Mouse (Mus musculus) kidney, postnatal 0 days (tissue): ENCODE measurements around the gene Cox10. TPM values are rescaled to one million over a fixed set of nuclear protein-coding genes. Genes with fewer than 3 reads are reported as not detected.
A peak's percentile ranks its signal among the peaks of the same experiment; 100 is the strongest.

Experiments
- ATAC-seq: fragments of 200-750 bp; cut with Nextera tagmentation; replicated peaks from 2 replicates; pipeline ENCODE4 v1.8.0; 2017; ENCODE audit warnings: low read depth, moderate number of reproducible peaks, moderate TSS enrichment, moderate library complexity; ENCODE audit not compliant: low FRiP score
- DNase-seq: peaks from one replicate; pipeline ENCODE4 v3.0.0-alpha.2; 2016; ENCODE audit warnings: low spot score
- H3K27ac ChIP-seq: fragments of 300-500 bp; sonication (generic); 2 replicates; pipeline ENCODE4 v1.5.1; 2014; ENCODE audit warnings: mild to moderate bottlenecking
- H3K27me3 ChIP-seq: fragments of 300-500 bp; sonication (generic); 2 replicates; pipeline ENCODE4 v1.6.1; 2014; ENCODE audit warnings: low read length, mixed read lengths; ENCODE audit not compliant: insufficient read depth
- H3K36me3 ChIP-seq: fragments of 300-500 bp; sonication (generic); 2 replicates; pipeline ENCODE4 v1.6.1; 2014; ENCODE audit warnings: low read length, mixed read lengths; ENCODE audit not compliant: insufficient read depth
- H3K4me1 ChIP-seq: fragments of 300-500 bp; sonication (generic); replicated peaks from 2 replicates; pipeline ENCODE4 v1.6.1; 2014; ENCODE audit warnings: antibody characterized with exemption, low read length, mixed read lengths; ENCODE audit not compliant: insufficient read depth
- H3K4me2 ChIP-seq: fragments of 300-500 bp; sonication (generic); 2 replicates; pipeline ENCODE4 v1.6.1; 2014; ENCODE audit warnings: mild to moderate bottlenecking, low read length, moderate library complexity, mixed read lengths
- H3K4me3 ChIP-seq: fragments of 300-500 bp; sonication (generic); replicated peaks from 2 replicates; pipeline ENCODE4 v1.5.1; 2014; ENCODE audit warnings: low read depth, low read length
- H3K9ac ChIP-seq: fragments of 300-500 bp; sonication (generic); 2 replicates; pipeline ENCODE4 v1.6.1; 2014; ENCODE audit warnings: low read depth, low read length
- H3K9me3 ChIP-seq: fragments of 300-500 bp; sonication (generic); replicated peaks from 2 replicates; pipeline ENCODE4 v1.6.1; 2016; ENCODE audit warnings: low read length, inconsistent platforms, mixed read lengths
- CTCF ChIP-seq: IDR thresholded peaks from 2 replicates; pipeline ENCODE4 v1.5.1; 2016; ENCODE audit warnings: antibody characterized with exemption, low read depth, mild to moderate bottlenecking, moderate library complexity
- WGBS: fragments of 180-500 bp; shearing (Covaris S2); extraction: QIAGEN DNeasy Blood & Tissue Kit; methylation state at CpG from one replicate; pipeline ENCODE4 v1.1.7; 2014; 5-methylcytosine and 5-hydroxymethylcytosine counted together
- polyA plus RNA-seq: library from polyadenylated mRNA; unstranded; fragments of >200 nt; fragmentation: Nextera tagmentation; extraction: Ambion mirVana; gene quantifications from 2 replicates; pipeline ENCODE4 v1.2.1, GENCODE M21; 2015

The Cox10 gene
- polyA plus RNA-seq, 1 experiment from 2014 or later: 26.8 TPM

DNA sequence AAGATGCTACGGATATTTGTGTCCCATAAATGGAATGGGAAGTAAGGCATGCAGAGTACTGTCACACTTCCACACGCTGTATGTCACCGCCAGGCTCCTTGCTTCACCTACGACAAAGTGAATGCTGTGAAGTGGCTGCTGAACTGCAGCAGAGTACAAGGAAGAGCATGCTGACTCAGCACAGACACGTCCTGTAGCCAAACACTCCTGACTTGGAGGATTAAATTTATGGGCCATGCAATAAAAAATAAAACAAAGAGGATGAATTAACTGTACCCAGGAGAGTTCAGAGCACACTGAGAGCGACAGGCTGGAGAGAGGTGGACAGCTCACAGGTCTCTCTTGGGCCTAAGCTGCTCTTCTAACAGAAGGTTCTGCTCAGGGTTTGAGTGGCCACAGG, 79.8 kb downstream of the Cox10 start:
- peak; percentile 51 for DNase-seq
- no peak overlapping the region for H3K9ac ChIP-seq
- no peaks in the 10 kb centered on the region for H3K9me3 ChIP-seq
- H3K4me3 ChIP-seq: no peak overlapping the region
- ATAC-seq: no peak
- no peaks in the 10 kb centered on the region for H3K27me3 ChIP-seq
- H3K4me2 ChIP-seq: no peak overlapping the region
- H3K36me3 ChIP-seq: no peaks in the 10 kb centered on the region
- TF ChIP-seq CTCF: no peak
- H3K4me1 ChIP-seq: 0 out of 2 replicates have a peak, but pooled peaks cover 10% of the 10 kb centered on the region
- H3K27ac ChIP-seq: 0 out of 2 replicates have a peak overlapping the region, but pooled peaks have one; percentile 1
- 30% methylated on average over 6 of the region's 6 CpGs for WGBS

DNA sequence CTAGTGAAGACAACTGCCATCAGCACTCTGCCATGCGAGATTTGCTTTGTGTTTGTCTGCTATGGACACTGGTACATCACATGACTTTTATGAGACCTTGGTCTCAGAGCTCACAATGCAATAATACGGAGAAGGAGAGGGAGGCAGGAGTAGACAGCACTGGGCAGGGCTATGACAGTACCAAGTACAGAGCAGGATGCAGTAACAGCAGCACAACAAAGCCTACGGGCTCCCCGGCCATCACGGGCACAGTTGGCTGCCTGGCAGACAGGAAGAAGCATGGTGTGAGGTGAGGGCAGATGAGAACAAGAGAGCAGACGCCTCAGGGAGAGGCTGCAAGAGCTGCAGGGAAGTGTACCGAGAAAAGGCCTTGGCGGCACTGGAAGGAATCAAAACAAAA, 87.3 kb downstream of the Cox10 start:
- Histone ChIP-seq H3K36me3 (no peaks in the 10 kb centered on the region), H3K4me3 (no peak overlapping the region), H3K27ac (no peak overlapping the region), H3K4me1 (peaks cover 8% of the 10 kb centered on the region; the same call in 1 of the 2 replicates), H3K4me2 (no peak overlapping the region), H3K27me3 (no peaks in the 10 kb centered on the region), H3K9ac (no peak overlapping the region), H3K9me3 (no peaks in the 10 kb centered on the region)
- DNase-seq (no peak), ATAC-seq (no peak)
- TF ChIP-seq CTCF: no peak
- 70% methylated on average over 8 of the region's 8 CpGs for WGBS

DNA sequence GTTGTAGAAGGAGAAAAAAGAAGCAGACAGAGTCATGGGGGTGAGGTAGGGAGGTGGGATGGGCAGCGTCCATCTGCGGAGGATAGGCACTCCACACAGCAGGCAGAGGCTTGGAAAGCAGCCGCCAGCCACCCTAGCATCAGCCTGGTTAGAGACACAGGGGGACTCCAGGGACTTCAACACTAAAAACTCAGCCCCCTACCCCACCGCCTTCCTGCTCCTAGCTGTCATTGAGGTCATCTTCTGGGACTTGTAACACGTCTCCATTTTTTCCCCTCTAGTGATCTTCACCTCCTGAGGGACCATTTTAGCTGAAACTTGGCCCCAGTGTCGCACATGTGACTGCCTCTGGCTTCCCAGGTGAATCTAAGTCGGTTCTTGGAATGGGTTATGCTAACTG, 88.5 kb downstream of the Cox10 start:
- no peak overlapping the region for H3K4me3 ChIP-seq
- H3K4me1 ChIP-seq: peaks cover 8% of the 10 kb centered on the region; the same call in 1 of the 2 replicates
- no peak for DNase-seq
- WGBS: 86% methylated on average over 7 of the region's 7 CpGs
- no peak for ATAC-seq
- H3K27ac ChIP-seq: no peak overlapping the region
- no peaks in the 10 kb centered on the region for H3K36me3 ChIP-seq
- TF ChIP-seq CTCF: no peak
- no peaks in the 10 kb centered on the region for H3K27me3 ChIP-seq
- H3K9me3 ChIP-seq: no peaks in the 10 kb centered on the region
- no peak overlapping the region for H3K4me2 ChIP-seq
- H3K9ac ChIP-seq: no peak overlapping the region

DNA sequence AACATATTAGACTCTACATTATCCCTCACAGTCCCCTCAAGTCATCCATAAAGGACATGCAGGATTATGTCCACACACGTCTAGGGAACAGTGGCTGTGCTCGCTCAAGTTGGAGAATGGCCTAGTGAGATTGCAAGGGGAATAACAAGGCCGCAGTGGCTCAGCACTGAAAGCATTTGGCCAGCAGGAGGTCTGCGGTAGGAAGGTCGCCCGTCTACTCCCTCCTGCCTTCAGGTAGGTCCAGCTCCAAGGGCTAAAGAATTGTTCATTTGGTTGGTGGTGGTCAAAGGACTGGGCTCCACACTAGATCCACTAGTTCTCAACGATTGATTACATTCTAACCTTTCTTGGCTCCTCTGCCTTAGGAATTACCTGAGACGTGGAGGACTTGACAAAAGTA, 89.0 kb downstream of the Cox10 start:
- DNase-seq: no peak
- Histone ChIP-seq H3K4me3 (no peak overlapping the region), H3K9me3 (no peaks in the 10 kb centered on the region), H3K4me1 (peaks cover 8% of the 10 kb centered on the region; the same call in 1 of the 2 replicates), H3K27ac (no peak overlapping the region), H3K27me3 (no peaks in the 10 kb centered on the region), H3K9ac (no peak overlapping the region), H3K36me3 (no peaks in the 10 kb centered on the region), H3K4me2 (no peak overlapping the region)
- no peak for ATAC-seq
- TF ChIP-seq CTCF: no peak
- WGBS: 89% methylated on average over 8 of the region's 8 CpGs

DNA sequence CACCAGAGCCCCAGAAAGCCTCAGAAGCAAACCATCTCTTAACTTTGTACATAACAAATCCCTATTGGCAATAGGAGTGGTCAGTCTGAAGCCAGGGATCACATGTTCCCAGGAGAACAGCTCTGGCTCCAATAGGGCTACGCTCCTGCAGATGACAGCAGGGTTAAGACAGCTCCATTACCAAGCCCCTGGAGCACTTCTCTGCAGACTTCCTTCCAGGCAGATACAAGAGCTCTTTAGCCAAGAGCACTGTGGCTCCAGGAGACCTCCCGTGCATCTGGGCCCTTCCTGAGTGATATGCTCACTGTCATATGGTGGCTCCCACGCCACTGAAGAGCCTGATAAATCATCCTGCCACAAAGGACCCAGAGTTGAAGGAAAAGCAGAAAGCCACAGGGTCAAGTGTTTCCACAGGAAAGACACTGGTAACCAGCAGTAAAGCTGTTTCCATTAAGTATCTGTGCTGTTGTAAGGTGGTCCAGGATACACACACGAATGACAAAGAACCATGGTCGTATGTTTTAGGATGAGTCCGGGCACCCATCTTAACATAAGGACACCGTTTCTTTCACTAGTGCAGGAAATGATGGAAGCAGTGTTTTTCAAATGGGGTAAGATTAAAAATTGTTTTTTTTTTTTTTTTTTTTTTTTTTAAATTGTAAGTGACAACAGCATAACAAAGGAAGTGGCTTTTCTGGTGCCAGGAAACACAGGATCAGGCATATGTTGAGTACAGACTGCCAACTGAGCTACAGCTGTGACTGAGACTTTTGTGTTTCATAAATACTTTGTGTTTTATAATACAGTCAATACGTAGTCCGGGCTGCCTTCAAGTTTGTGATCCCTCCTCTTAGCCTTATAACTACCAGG, 90.0 kb downstream of the Cox10 start:
- TF ChIP-seq CTCF: no peak
- no peak overlapping the region for H3K4me3 ChIP-seq
- no peak overlapping the region for H3K27ac ChIP-seq
- H3K36me3 ChIP-seq: no peaks in the 10 kb centered on the region
- no peaks in the 10 kb centered on the region for H3K27me3 ChIP-seq
- WGBS: 63% methylated on average over 9 of the region's 9 CpGs
- no peaks in the 10 kb centered on the region for H3K9me3 ChIP-seq
- H3K4me1 ChIP-seq: peaks cover 8% of the 10 kb centered on the region; the same call in 1 of the 2 replicates
- no peak overlapping the region for H3K9ac ChIP-seq
- DNase-seq (no peak), ATAC-seq (no peak)
- no peak overlapping the region for H3K4me2 ChIP-seq

DNA sequence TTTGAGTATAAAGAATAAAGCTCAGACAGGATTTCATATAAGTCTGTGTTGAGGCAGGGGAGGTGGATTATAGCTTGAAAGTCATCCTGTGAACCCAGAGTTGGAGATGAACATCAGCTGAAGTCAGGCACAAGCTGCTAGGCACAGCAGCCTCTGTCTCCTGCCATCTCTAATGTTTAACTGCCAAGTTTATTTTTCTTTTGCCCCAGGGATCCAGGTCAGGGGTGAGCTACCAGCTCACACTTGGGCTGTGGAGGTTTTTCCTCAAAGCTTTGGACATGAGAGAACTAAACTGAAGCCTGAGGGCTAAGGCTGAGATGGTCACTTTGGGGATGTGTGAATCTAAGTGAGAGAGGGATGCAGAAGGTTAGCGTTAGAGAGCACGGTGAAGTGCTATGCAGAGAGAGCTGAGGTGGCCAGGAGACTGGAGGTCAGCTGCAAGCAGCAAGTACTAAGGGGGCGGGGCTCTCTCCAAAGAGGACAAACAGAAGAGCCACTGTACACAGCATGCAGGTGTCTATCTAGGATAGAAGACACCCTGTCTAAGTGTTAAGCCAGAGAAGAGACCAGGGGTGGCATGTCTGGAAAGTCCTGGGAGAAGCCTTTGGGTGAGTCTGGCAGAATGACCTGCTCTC, 91.1 kb downstream of the Cox10 start:
- no peak overlapping the region for H3K4me3 ChIP-seq
- no peak for ATAC-seq
- no peak overlapping the region for H3K9ac ChIP-seq
- no peak overlapping the region for H3K4me2 ChIP-seq
- H3K9me3 ChIP-seq: no peaks in the 10 kb centered on the region
- H3K4me1 ChIP-seq: peaks cover 8% of the 10 kb centered on the region; the same call in 1 of the 2 replicates
- H3K36me3 ChIP-seq: no peaks in the 10 kb centered on the region
- no peak for TF ChIP-seq CTCF
- H3K27ac ChIP-seq: no peak overlapping the region
- no peak for DNase-seq
- 53% methylated on average over 3 of the region's 3 CpGs for WGBS
- H3K27me3 ChIP-seq: no peaks in the 10 kb centered on the region
